Mouse (Mus musculus) spleen, adult 2 months (tissue): ENCODE measurements at regions not wholly inside any gene's neighbourhood (a gene's known extent, or its start where the extent isn't known, plus 50 kb on each side); places are given as distances from the start of the nearest gene placed in this dataset.

Source experiments
- CTCF ChIP-seq: fragments of 200-500 bp; IDR thresholded peaks from 2 replicates; pipeline ENCODE4 v1.5.1; 2011; ENCODE audit warnings: mild to moderate bottlenecking, inconsistent platforms; ENCODE audit not compliant: insufficient read depth, insufficient read length, insufficient replicate concordance; ENCODE audit errors: extremely low read depth
- POLR2A ChIP-seq: fragments of 200-500 bp; IDR thresholded peaks from 2 replicates; pipeline ENCODE4 v1.6.1; 2011; ENCODE audit warnings: low read depth, low read length, inconsistent platforms

DNA sequence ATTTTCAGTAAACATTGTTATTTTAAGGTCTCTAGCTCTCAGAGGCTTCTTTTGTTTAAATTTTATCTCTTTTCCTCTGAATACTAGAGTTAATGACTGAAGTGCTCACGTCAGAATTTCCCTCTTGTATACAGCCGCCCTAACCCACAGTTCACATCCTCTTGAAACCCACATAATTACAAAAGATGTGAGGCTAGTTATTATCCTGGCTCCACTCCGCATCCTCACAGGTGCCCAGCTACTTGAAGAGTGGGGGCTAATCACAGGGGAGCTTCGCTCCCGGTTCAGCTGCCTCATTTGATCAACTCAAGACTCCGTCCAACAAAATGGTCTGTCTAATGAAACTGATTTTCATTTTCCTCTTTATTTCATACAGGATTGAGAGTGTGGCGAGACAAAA, 499.6 kb upstream of the Fam92a start:
- TF ChIP-seq CTCF = no peak
- TF ChIP-seq POLR2A = no peak
